Mouse (Mus musculus): ENCODE measurements around the gene Jmjd1c. TPM values are rescaled to one million over a fixed set of nuclear protein-coding genes. Genes with fewer than 3 reads are reported as not detected.

The Jmjd1c gene
- 31.5 and 38.4 TPM in 2 replicates for polyA plus RNA-seq (2012; rRNA removed)

DNA sequence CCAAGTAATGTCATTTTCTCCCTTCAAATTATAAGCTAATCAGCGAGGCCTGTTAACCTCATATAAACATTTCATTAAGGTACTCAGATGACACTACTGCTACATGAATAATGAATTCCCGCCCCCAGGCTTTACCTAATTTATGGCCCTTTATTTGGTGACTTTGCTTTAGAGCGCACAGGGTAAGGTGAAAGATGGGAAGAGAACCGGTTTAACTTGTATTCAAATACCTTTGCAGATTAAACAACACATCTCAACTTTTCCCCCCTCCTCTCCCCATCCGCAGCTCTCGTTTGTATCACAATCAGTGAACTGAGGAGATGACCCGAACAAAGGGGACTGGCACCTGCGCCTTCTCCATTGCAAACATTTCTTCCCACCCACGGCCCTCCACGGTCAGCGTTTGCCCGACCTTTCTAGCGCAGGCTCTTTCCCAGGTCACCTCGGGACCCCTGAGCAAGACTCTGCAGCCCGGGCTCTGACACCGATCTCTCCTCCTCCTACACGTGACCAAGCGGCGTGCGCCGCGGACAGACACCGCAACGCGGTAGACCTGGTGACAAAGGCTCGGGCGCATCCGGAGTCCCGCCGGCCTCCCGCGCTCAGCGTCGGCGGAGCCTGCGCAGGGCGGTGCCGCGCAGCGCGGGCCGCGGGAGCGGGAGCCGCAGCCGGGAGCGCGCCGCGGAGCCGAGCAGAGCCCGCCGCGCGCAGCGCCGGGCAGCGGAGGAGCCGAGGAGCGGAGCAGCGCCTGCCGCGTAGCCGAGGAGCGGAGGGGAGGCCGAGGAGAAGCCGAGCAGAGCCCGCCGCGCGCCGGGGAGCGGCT lies at the start of gene Jmjd1c:
Gene Jmjd1c, plus strand, starts transcription at position 328 of the 823 bp plus-strand sequence.
- Histone ChIP-seq H3K4me3 (ENCODE audit: control insufficient read depth, insufficient read depth, low read length) (peak within 1 kb of the TSS; percentile 85), H3K36me3 (ENCODE audit: control insufficient read depth, insufficient read depth, low read length) (no peaks in the 10 kb centered on the region), H3K4me1 (replicated peaks; ENCODE audit: control insufficient read depth, insufficient read depth, low read length) (0 out of 2 replicates have a peak, but pooled peaks cover 2% of the 10 kb centered on the region), H3K27me3 (ENCODE audit: control insufficient read depth, insufficient read depth, low read length) (no peaks in the 10 kb centered on the region), H3K27ac (ENCODE audit: control insufficient read depth, insufficient read depth, low read length) (peak within 1 kb of the TSS; percentile 18; the same call in 1 of the 2 replicates)
- 3% methylated on average over 73 of the region's 73 CpGs for WGBS
- DNase-seq: peak; percentile 76
- no peak for TF ChIP-seq CTCF (IDR thresholded peaks at IDR 0.05; ENCODE audit: borderline replicate concordance, control insufficient read depth, extremely low read depth, insufficient read depth, low read length, poor library complexity)
- peak; percentile 85 for TF ChIP-seq POLR2A (IDR thresholded peaks at IDR 0.05; ENCODE audit: control insufficient read depth, extremely low read depth, insufficient read depth, low read length, poor library complexity)

DNA sequence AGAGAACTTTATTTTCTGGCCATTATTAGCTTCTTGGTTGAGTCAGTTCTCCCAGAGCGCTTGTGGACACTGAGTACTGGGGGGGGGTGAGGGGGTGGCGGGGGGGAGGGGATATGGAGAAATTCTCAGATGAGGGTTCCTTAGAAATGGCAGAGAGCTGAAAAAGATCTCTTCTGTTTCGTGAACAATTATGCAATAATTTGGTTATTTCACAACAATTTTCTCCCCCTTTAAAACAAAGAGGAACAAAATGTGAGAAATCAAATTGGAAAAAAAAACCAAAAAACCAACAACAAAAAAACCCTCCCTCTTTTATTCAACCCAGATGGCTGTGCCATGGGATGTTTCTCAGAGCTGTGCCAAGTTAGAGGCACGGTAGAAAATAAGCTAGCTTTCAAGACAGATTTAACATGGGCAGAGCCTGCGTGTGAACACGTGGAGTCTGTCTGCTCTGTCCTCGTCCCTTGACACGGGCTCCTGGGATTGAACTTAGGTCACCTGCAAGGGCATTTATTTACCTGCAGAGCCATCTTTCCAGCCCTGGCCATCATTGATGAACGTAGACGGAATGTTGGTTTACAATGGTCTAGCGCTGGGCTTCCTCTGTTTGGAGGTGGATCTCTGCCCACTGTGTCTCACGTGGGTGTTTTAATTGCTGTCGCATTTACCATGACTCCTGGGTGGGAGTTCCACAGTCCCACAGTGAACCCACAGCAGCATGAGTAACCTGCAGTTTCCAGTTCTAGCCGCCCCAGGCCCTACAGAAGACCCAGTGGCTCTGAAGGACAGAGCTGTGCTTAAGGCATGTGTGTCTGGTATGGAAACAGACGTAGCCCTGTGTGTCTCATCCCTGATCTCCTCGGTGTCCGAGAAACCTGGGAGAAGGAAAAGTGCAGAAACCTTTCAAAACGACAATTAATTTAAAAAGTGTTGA lies 47.9 kb upstream of the Jmjd1c start:
- H3K27ac ChIP-seq (ENCODE audit: control insufficient read depth, insufficient read depth, low read length): no peak overlapping the region
- H3K4me1 ChIP-seq (replicated peaks; ENCODE audit: control insufficient read depth, insufficient read depth, low read length): peaks cover 4% of the 10 kb centered on the region
- no peak for DNase-seq
- 92% methylated on average over 18 of the region's 18 CpGs for WGBS
- no peaks in the 10 kb centered on the region for H3K36me3 ChIP-seq (ENCODE audit: control insufficient read depth, insufficient read depth, low read length)
- TF ChIP-seq CTCF (IDR thresholded peaks at IDR 0.05; ENCODE audit: borderline replicate concordance, control insufficient read depth, extremely low read depth, insufficient read depth, low read length, poor library complexity): no peak
- no peak for TF ChIP-seq POLR2A (IDR thresholded peaks at IDR 0.05; ENCODE audit: control insufficient read depth, extremely low read depth, insufficient read depth, low read length, poor library complexity)
- H3K4me3 ChIP-seq (ENCODE audit: control insufficient read depth, insufficient read depth, low read length): no peak overlapping the region
- H3K27me3 ChIP-seq (ENCODE audit: control insufficient read depth, insufficient read depth, low read length): no peaks in the 10 kb centered on the region

DNA sequence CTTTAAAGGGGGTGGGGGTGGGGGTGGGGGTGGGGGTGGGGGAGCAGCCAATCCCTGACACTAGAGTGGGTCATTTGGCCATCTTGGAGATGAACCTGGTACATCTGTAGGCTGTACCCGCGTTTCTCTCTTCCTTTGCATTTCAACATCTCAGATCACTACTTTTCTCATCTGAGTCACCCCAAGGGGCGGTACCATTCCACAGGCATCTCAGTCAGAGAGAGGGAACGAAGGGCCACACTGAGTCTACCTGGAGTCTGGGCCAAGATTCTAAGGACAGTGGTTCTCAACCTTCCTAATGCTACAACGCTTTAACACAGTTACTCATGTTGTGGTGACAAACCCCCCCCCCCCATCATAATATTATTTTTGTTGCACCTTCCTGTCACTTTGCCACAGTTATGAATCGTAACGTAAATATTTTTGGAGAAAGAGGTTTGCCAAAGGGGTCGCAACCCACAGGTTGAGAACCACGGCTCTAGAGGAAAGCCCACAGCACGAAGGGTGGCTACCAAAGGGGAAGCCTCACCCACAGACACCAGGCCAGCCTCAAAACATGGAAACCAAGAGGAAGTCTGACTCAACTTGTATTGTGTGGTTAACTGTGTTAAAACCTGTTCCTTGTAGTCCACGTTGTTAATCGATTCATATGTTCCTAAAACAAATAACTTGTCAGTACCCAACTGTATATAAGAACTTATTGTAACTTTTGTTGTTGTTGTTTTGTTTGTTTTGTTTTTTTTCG lies 46.9 kb upstream of the Jmjd1c start:
- no peak for DNase-seq
- H3K27ac ChIP-seq (ENCODE audit: control insufficient read depth, insufficient read depth, low read length): no peak overlapping the region
- WGBS: 60% methylated on average over 13 of the region's 13 CpGs
- peaks cover 4% of the 10 kb centered on the region for H3K4me1 ChIP-seq (replicated peaks; ENCODE audit: control insufficient read depth, insufficient read depth, low read length)
- H3K4me3 ChIP-seq (ENCODE audit: control insufficient read depth, insufficient read depth, low read length): no peak overlapping the region
- TF ChIP-seq POLR2A (IDR thresholded peaks at IDR 0.05; ENCODE audit: control insufficient read depth, extremely low read depth, insufficient read depth, low read length, poor library complexity) (no peak), CTCF (IDR thresholded peaks at IDR 0.05; ENCODE audit: borderline replicate concordance, control insufficient read depth, extremely low read depth, insufficient read depth, low read length, poor library complexity) (no peak)
- no peaks in the 10 kb centered on the region for H3K36me3 ChIP-seq (ENCODE audit: control insufficient read depth, insufficient read depth, low read length)
- H3K27me3 ChIP-seq (ENCODE audit: control insufficient read depth, insufficient read depth, low read length): no peaks in the 10 kb centered on the region

DNA sequence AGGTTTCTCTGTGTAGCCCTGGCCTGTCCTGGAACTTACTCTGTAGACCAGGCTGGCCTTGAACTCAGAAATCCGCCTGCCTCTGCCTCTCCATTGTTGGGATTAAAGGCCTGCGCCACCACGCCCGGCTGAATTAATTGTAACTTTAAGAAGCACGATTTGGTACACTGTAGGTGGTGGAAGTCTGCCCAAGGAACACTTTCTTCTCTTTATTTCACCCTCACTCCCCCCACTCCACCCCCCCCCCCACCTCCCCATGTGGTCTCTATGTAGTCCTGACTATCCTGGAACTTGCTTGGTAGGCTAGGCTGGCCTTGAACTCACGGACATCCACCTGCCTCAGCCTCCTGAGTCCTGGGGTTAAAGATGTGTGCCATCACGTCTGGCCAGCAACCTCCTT lies 46.3 kb upstream of the Jmjd1c start:
- H3K4me3 ChIP-seq (ENCODE audit: control insufficient read depth, insufficient read depth, low read length): no peak overlapping the region
- H3K4me1 ChIP-seq (replicated peaks; ENCODE audit: control insufficient read depth, insufficient read depth, low read length): peaks cover 4% of the 10 kb centered on the region
- no peaks in the 10 kb centered on the region for H3K27me3 ChIP-seq (ENCODE audit: control insufficient read depth, insufficient read depth, low read length)
- TF ChIP-seq POLR2A (IDR thresholded peaks at IDR 0.05; ENCODE audit: control insufficient read depth, extremely low read depth, insufficient read depth, low read length, poor library complexity) (no peak), CTCF (IDR thresholded peaks at IDR 0.05; ENCODE audit: borderline replicate concordance, control insufficient read depth, extremely low read depth, insufficient read depth, low read length, poor library complexity) (no peak)
- no peak overlapping the region for H3K27ac ChIP-seq (ENCODE audit: control insufficient read depth, insufficient read depth, low read length)
- H3K36me3 ChIP-seq (ENCODE audit: control insufficient read depth, insufficient read depth, low read length): no peaks in the 10 kb centered on the region
- 96% methylated on average over 7 of the region's 7 CpGs for WGBS
- no peak for DNase-seq

GRCm38 (mm10) chr10:67050766-67051165 lies 45.2 kb upstream of the Jmjd1c start:
- Histone ChIP-seq H3K27me3 (ENCODE audit: control insufficient read depth, insufficient read depth, low read length) (no peaks in the 10 kb centered on the region), H3K27ac (ENCODE audit: control insufficient read depth, insufficient read depth, low read length) (no peak overlapping the region), H3K36me3 (ENCODE audit: control insufficient read depth, insufficient read depth, low read length) (no peaks in the 10 kb centered on the region), H3K4me1 (replicated peaks; ENCODE audit: control insufficient read depth, insufficient read depth, low read length) (peaks cover 4% of the 10 kb centered on the region), H3K4me3 (ENCODE audit: control insufficient read depth, insufficient read depth, low read length) (no peak overlapping the region)
- WGBS: 92% methylated on average over 7 of the region's 7 CpGs
- TF ChIP-seq CTCF (IDR thresholded peaks at IDR 0.05; ENCODE audit: borderline replicate concordance, control insufficient read depth, extremely low read depth, insufficient read depth, low read length, poor library complexity): no peak
- no peak for TF ChIP-seq POLR2A (IDR thresholded peaks at IDR 0.05; ENCODE audit: control insufficient read depth, extremely low read depth, insufficient read depth, low read length, poor library complexity)
- DNase-seq: no peak

- Histone ChIP-seq H3K27ac (ENCODE audit: control insufficient read depth, insufficient read depth, low read length) (no peak overlapping the region), H3K36me3 (ENCODE audit: control insufficient read depth, insufficient read depth, low read length) (no peaks in the 10 kb centered on the region), H3K4me1 (replicated peaks; ENCODE audit: control insufficient read depth, insufficient read depth, low read length) (peaks cover 4% of the 10 kb centered on the region), H3K4me3 (ENCODE audit: control insufficient read depth, insufficient read depth, low read length) (no peak overlapping the region), H3K27me3 (ENCODE audit: control insufficient read depth, insufficient read depth, low read length) (no peaks in the 10 kb centered on the region)
- DNase-seq: no peak
- WGBS: 98% methylated on average over 5 of the region's 5 CpGs
- TF ChIP-seq POLR2A (IDR thresholded peaks at IDR 0.05; ENCODE audit: control insufficient read depth, extremely low read depth, insufficient read depth, low read length, poor library complexity) (no peak), CTCF (IDR thresholded peaks at IDR 0.05; ENCODE audit: borderline replicate concordance, control insufficient read depth, extremely low read depth, insufficient read depth, low read length, poor library complexity) (no peak)
Observed at GRCm38 (mm10) chr10:67051466-67051865, 44.5 kb upstream of the Jmjd1c start.

Data from thymus, adult 2 months (tissue).